Mouse (Mus musculus): ENCODE data around the gene Ctsa.

DNA sequence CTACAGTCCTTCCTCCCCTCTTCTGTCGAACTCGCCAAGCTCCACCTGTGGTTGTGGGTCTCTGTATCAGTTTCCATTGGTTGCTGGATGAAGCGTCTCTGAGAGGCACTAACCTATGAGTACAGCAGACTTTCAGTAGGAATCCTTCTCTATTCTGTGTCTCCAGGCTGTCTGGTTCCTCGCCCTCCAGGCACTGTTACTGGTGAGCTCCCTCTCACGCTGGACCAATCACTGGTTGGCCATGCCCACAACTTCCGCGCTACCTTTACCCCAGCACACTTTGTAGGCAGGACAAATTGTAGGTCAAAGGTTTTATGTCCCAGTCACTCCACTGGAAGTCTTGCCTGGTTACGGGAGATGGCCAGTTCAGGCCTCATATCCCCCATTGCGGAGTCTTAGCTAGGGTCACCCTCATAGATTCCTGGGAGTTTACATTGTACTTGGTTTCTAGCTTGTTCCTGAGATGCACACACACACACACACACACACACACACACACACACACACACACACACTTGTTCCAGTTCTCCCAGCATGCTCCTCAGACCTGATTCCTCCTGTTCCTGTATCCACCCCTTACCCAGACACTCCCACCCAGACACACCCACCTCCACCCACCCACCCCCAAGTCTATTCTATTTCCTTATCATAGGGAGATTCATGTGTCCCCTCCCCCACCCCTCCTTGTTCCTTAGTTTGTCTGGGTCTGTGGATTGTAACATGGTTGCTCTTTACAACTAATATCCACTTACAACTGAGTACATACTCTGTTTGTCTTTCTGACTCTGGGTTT lies 27.2 kb downstream of the Ctsa start:
- TF ChIP-seq CTCF (IDR thresholded peaks at IDR 0.05; ENCODE audit: low read depth) (no peak), EP300 (IDR thresholded peaks at IDR 0.05; ENCODE audit: low read depth) (no peak)

Measured in heart, postnatal 0 days (tissue).